ENCODE assay signal across 29 mouse cellular contexts in the genomic region with DNA sequence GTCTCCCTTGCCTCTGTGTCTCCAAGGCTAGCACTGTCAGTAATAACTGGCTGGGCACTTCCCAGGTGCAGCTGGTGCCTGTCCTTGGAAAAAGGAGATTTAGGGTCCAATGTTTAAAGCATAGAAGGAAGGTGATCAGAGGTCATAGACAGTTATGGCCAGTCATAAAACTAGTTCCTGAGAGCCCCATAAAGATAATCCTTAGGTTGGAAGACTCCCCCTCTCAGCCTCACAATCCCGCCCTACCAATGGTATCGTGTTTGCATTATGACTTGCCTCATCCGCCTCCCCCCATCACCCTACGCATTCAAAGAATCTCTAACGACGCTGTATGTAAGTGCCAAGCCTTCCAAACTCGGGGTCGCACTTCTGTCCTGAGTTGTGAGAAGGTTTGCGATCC. TPM values are rescaled to one million over a fixed set of nuclear protein-coding genes. Genes with fewer than 3 reads are reported as not detected.
DNase-seq lines count a peak whose midpoint lies in the region; ATAC-seq lines count a peak whose summit lies in the region.
"Had no signal": no experiment of that assay in that cellular context is flagged by ENCODE, and none has a peak within 500 bp of the region (broad histone marks: within the 10 kb centered on the region; RNA-seq: fewer than 3 reads in every experiment).

No protein-coding gene starts in this region.

- no peaks in the 10 kb centered on the region for H3K9me3 ChIP-seq in heart, embryonic 14.5 days (ENCODE audit: control insufficient read depth, low read length)
- no peaks in the 10 kb centered on the region for H3K9me3 ChIP-seq in kidney, embryonic 15.5 days (replicated peaks)
- H3K9me3 ChIP-seq: embryonic facial prominence, embryonic 15.5 days; forebrain, embryonic 10.5 days; G1E; hindbrain, embryonic 10.5 days had no signal

- whole genome bisulfite sequencing in heart, embryonic 14.5 days = 40% methylated on average over 9 of the region's 9 CpGs
- WGBS in kidney, embryonic 15.5 days = 16% methylated on average over 9 of the region's 9 CpGs

- no peak for ATAC-seq in heart, embryonic 14.5 days (ENCODE audit: insufficient number of reproducible peaks, insufficient read depth, low FRiP score, low read depth)
- no peak for ATAC-seq in kidney, embryonic 15.5 days (replicated peaks; ENCODE audit: low FRiP score)
- ATAC-seq: CD4-positive, CD25-positive, alpha-beta regulatory T cell, adult 4 months; forebrain, embryonic 14.5 days had no signal

- peak overlapping the region in 1 of 2 experiments; percentile 22; a peak in 1 of 4 replicates for H3K27ac ChIP-seq in heart, embryonic 14.5 days (replicated peaks in 1 of 2; ENCODE audit: control insufficient read depth in 1 of 2, insufficient read depth in 1 of 2, low read depth in 2 of 2, low read length in 2 of 2)
- no peak overlapping the region for H3K27ac ChIP-seq in kidney, embryonic 15.5 days
- H3K27ac ChIP-seq: embryonic facial prominence, embryonic 15.5 days; forebrain, embryonic 10.5 days; gastrocnemius, adult 2 months; hindbrain, embryonic 10.5 days; hindbrain, embryonic 14.5 days had no signal

- no peak overlapping the region for H3K4me3 ChIP-seq in heart, embryonic 14.5 days (ENCODE audit: control insufficient read depth in 1 of 2, insufficient read depth in 1 of 2, low read depth in 1 of 2, low read length in 2 of 2)
- no peak overlapping the region for H3K4me3 ChIP-seq in kidney, embryonic 15.5 days (replicated peaks)
- H3K4me3 ChIP-seq: embryonic facial prominence, embryonic 15.5 days; erythroblast, embryonic 14.5 days; forebrain, embryonic 10.5 days; gastrocnemius, adult 2 months; hindbrain, embryonic 10.5 days had no signal

- intact Hi-C loops in heart, postnatal 36 days (cut with DNase I) = no loop called here
- intact Hi-C loops in heart, postnatal 10 days (cut with DNase I) = no loop called here

- no peaks in the 10 kb centered on the region; the same call in 1 of the 2 replicates for H3K27me3 ChIP-seq in heart, embryonic 14.5 days (ENCODE audit: control insufficient read depth, insufficient read depth, low read length)
- H3K27me3 ChIP-seq in kidney, embryonic 15.5 days = peaks cover 21% of the 10 kb centered on the region

- H3K9ac ChIP-seq in heart, embryonic 14.5 days (ENCODE audit: low read length) = peak overlapping the region; percentile 55; the same call in 1 of the 2 replicates
- 0 out of 2 replicates have a peak overlapping the region, but pooled peaks have one; percentile 3 for H3K9ac ChIP-seq in kidney, embryonic 15.5 days
- H3K9ac ChIP-seq: embryonic facial prominence, embryonic 15.5 days; hindbrain, embryonic 14.5 days had no signal

- peaks cover 4 to 6% of the 10 kb centered on the region in 2 experiments; a peak in 2 of 4 replicates for H3K4me1 ChIP-seq in heart, embryonic 14.5 days (ENCODE audit: control insufficient read depth in 2 of 2, insufficient read depth in 2 of 2, low read length in 2 of 2)
- peaks cover 7% of the 10 kb centered on the region for H3K4me1 ChIP-seq in kidney, embryonic 15.5 days

- H3K4me2 ChIP-seq in heart, embryonic 14.5 days (ENCODE audit: low read length) = peak overlapping the region; percentile 43
- H3K4me2 ChIP-seq in kidney, embryonic 15.5 days = no peak overlapping the region
- H3K4me2 ChIP-seq: embryonic facial prominence, embryonic 15.5 days; hindbrain, embryonic 14.5 days had no signal

- no peaks in the 10 kb centered on the region for H3K36me3 ChIP-seq in heart, embryonic 14.5 days (ENCODE audit: control insufficient read depth, insufficient read depth, low read length)
- H3K36me3 ChIP-seq in kidney, embryonic 15.5 days = no peaks in the 10 kb centered on the region
- H3K36me3 ChIP-seq: embryonic facial prominence, embryonic 15.5 days; forebrain, embryonic 10.5 days; hindbrain, embryonic 10.5 days had no signal

- DNase-seq in heart, adult 11 months = peak; percentile 86
- no peak for DNase-seq in heart, postnatal 36 days
- no peak for DNase-seq in heart, postnatal 10 days
- DNase-seq in kidney, postnatal 36 days = no peak
- DNase-seq in thymus, postnatal 0 days (ENCODE audit: low spot score) = no peak
- DNase-seq: adrenal gland, adult 8-10 months; adrenal gland, postnatal 36 days; B cell, adult 2 months; cerebellum, adult 11 months; cerebellum, adult 8-10 months; cerebellum, postnatal 14 days; embryo, embryonic 11 days; gastrocnemius, adult 2 months; gastrocnemius, postnatal 25 days; kidney, adult 18-20 months had no signal

RNA-seq across cellular contexts. Expression of gene Hagh, which starts 4.6 kb away (rescaled TPM):
- 100 to 1,000 TPM; 102 to 104 TPM for total RNA-seq in heart, postnatal 36 days (2021)
- 62.7 and 68.4 TPM in 2 replicates for polyA plus RNA-seq in heart, embryonic 14.5 days (2014; fragmentation: Nextera tagmentation; extraction: Ambion mirVana)
- total RNA-seq in heart, postnatal 10 days (2021) = 100 to 1,000 TPM; 110 to 117 TPM
- 52.3 and 53.4 TPM in 2 replicates for polyA plus RNA-seq in kidney, embryonic 15.5 days (2015; fragmentation: Nextera tagmentation; extraction: Ambion mirVana)
- polyA plus RNA-seq in thymus, postnatal 0 days (2015; fragmentation: Nextera tagmentation; extraction: Ambion mirVana) = 65.8 and 74.0 TPM in 2 replicates

RNA-seq across cellular contexts. Expression of gene Fahd1, which starts 5.6 kb away (rescaled TPM):
- total RNA-seq in heart, postnatal 36 days (2021) = 10 to 100 TPM; 72.0 to 76.5 TPM
- 46.5 and 47.2 TPM in 2 replicates for polyA plus RNA-seq in heart, embryonic 14.5 days (2014; fragmentation: Nextera tagmentation; extraction: Ambion mirVana)
- 10 to 100 TPM; 62.4 to 66.0 TPM for total RNA-seq in heart, postnatal 10 days (2021)
- polyA plus RNA-seq in kidney, embryonic 15.5 days (2015; fragmentation: Nextera tagmentation; extraction: Ambion mirVana) = 39.3 and 40.8 TPM in 2 replicates
- polyA plus RNA-seq in thymus, postnatal 0 days (2015; fragmentation: Nextera tagmentation; extraction: Ambion mirVana) = 11.0 and 12.8 TPM in 2 replicates

RNA-seq across cellular contexts. Expression of gene Igfals, which starts 21.3 kb away (rescaled TPM):
- 1 to 10 TPM; 7.7 to 8.8 TPM for total RNA-seq in heart, postnatal 36 days (2021)
- polyA plus RNA-seq in heart, embryonic 14.5 days (2014; fragmentation: Nextera tagmentation; extraction: Ambion mirVana) = not detected in 2 replicates
- total RNA-seq in heart, postnatal 10 days (2021) = 10 to 100 TPM in 1 of 2 experiments, 1 to 10 TPM in 1; 9.9 to 14.0 TPM
- 1.7 and 2.1 TPM in 2 replicates for polyA plus RNA-seq in kidney, embryonic 15.5 days (2015; fragmentation: Nextera tagmentation; extraction: Ambion mirVana)
- 2.1 and 2.4 TPM in 2 replicates for polyA plus RNA-seq in thymus, postnatal 0 days (2015; fragmentation: Nextera tagmentation; extraction: Ambion mirVana)
- total RNA-seq: common myeloid progenitor, adult 5-6 weeks; granulocyte monocyte progenitor cell, adult 5-6 weeks had no signal
- polyA plus RNA-seq: brain, embryonic 14.5 days; CD4-positive, CD25-positive, alpha-beta regulatory T cell, adult 4 months; erythroblast, embryonic 14.5 days had no signal

RNA-seq across cellular contexts. Expression of gene Meiob, which starts 40.4 kb away (rescaled TPM):
- total RNA-seq in heart, postnatal 36 days (2021) = not detected
- polyA plus RNA-seq in heart, embryonic 14.5 days (2014; fragmentation: Nextera tagmentation; extraction: Ambion mirVana) = not detected in 2 replicates
- not detected for total RNA-seq in heart, postnatal 10 days (2021)
- 0.13 TPM in 1 of 2 replicates, not detected in the other for polyA plus RNA-seq in kidney, embryonic 15.5 days (2015; fragmentation: Nextera tagmentation; extraction: Ambion mirVana)
- 0.17 and 0.23 TPM in 2 replicates for polyA plus RNA-seq in thymus, postnatal 0 days (2015; fragmentation: Nextera tagmentation; extraction: Ambion mirVana)
- total RNA-seq: gastrocnemius, adult 2 months; gastrocnemius, postnatal 25 days; granulocyte monocyte progenitor cell, adult 5-6 weeks had no signal
- polyA plus RNA-seq: brain, embryonic 14.5 days; embryonic facial prominence, embryonic 11.5 days; erythroblast, embryonic 14.5 days; forebrain, embryonic 14.5 days; hindbrain, embryonic 10.5 days; hindbrain, embryonic 14.5 days had no signal

RNA-seq across cellular contexts. Expression of gene Nubp2, which starts 41.6 kb away (rescaled TPM):
- 10 to 100 TPM; 20.0 to 22.4 TPM for total RNA-seq in heart, postnatal 36 days (2021)
- polyA plus RNA-seq in heart, embryonic 14.5 days (2014; fragmentation: Nextera tagmentation; extraction: Ambion mirVana) = 37.8 and 39.8 TPM in 2 replicates
- total RNA-seq in heart, postnatal 10 days (2021) = 10 to 100 TPM; 27.0 to 27.8 TPM
- polyA plus RNA-seq in kidney, embryonic 15.5 days (2015; fragmentation: Nextera tagmentation; extraction: Ambion mirVana) = 54.2 and 57.8 TPM in 2 replicates
- polyA plus RNA-seq in thymus, postnatal 0 days (2015; fragmentation: Nextera tagmentation; extraction: Ambion mirVana) = 109 and 112 TPM in 2 replicates
